Mouse (Mus musculus) ES-Bruce4 (cell line): ENCODE measurements around the gene Hddc2. TPM values are rescaled to one million over a fixed set of nuclear protein-coding genes. Genes with fewer than 3 reads are reported as not detected.

Source experiments
- H3K27ac ChIP-seq: 2 replicates; pipeline ENCODE4 v1.5.1; 2012; ENCODE audit warnings: low read length, inconsistent platforms; ENCODE audit not compliant: insufficient read depth
- H3K27me3 ChIP-seq: 2 replicates; pipeline ENCODE4 v1.6.1; 2012; ENCODE audit warnings: mild to moderate bottlenecking, low read length, inconsistent platforms; ENCODE audit not compliant: control insufficient read depth, poor library complexity, insufficient read depth, severe bottlenecking
- H3K36me3 ChIP-seq: 2 replicates; pipeline ENCODE4 v1.6.1; 2012; ENCODE audit warnings: inconsistent platforms, mild to moderate bottlenecking, low read length, moderate library complexity; ENCODE audit not compliant: control insufficient read depth, poor library complexity, insufficient read depth, severe bottlenecking
- H3K4me1 ChIP-seq: one replicate; pipeline ENCODE4 v1.8.1; 2011; ENCODE audit warnings: low read length; ENCODE audit not compliant: control insufficient read depth, insufficient read depth
- H3K4me3 ChIP-seq: 2 replicates; pipeline ENCODE4 v1.5.1; 2011; ENCODE audit warnings: low read depth, mild to moderate bottlenecking, low read length
- H3K9ac ChIP-seq: 2 replicates; pipeline ENCODE4 v1.6.1; 2012; ENCODE audit warnings: low read depth, mild to moderate bottlenecking, inconsistent platforms; ENCODE audit not compliant: poor library complexity, severe bottlenecking
- H3K9me3 ChIP-seq: replicated peaks from 2 replicates; pipeline ENCODE4 v1.6.1; 2012; ENCODE audit warnings: mild to moderate bottlenecking, low read length, inconsistent platforms; ENCODE audit not compliant: control insufficient read depth, poor library complexity, insufficient read depth, severe bottlenecking
- CTCF ChIP-seq: IDR thresholded peaks from one replicate; pipeline ENCODE4 v1.8.1; 2011; ENCODE audit warnings: low read depth, low read length
- EP300 ChIP-seq: IDR thresholded peaks from 2 replicates; pipeline ENCODE4 v1.6.1; 2011; ENCODE audit warnings: low read depth, low read length; ENCODE audit not compliant: insufficient read depth
- POLR2A ChIP-seq: IDR thresholded peaks from one replicate; pipeline ENCODE4 v1.8.1; 2011; ENCODE audit warnings: low read length; ENCODE audit not compliant: insufficient read depth
- polyA plus RNA-seq: library from polyadenylated mRNA; stranded (reverse); fragments of >200 nt; gene quantifications from 2 replicates; pipeline ENCODE4 v1.2.4, GENCODE M21; 2011; ENCODE audit warnings: low read depth; ENCODE audit not compliant: missing spikeins, insufficient read depth, insufficient read length

The Hddc2 gene
- polyA plus RNA-seq, 1 experiment = 35.6 TPM

- Histone ChIP-seq H3K36me3 (no peaks in the 10 kb centered on the region), H3K4me1 (no peaks in the 10 kb centered on the region), H3K4me3 (no peak overlapping the region), H3K27me3 (no peaks in the 10 kb centered on the region), H3K9me3 (no peaks in the 10 kb centered on the region), H3K27ac (no peak overlapping the region), H3K9ac (no peak overlapping the region)
- TF ChIP-seq CTCF (no peak), POLR2A (no peak), EP300 (no peak)
These were observed 33.2 kb downstream of the Hddc2 start for GRCm38 (mm10) chr10:31346401-31346800.

- TF ChIP-seq EP300 (no peak), CTCF (no peak), POLR2A (no peak)
- H3K9me3 ChIP-seq = no peaks in the 10 kb centered on the region
These were observed 37.9 kb downstream of the Hddc2 start for GRCm38 (mm10) chr10:31351056-31351455.

GRCm38 (mm10) chr10:31352845-31353427, 39.8 kb downstream of the Hddc2 start:
- no peak overlapping the region for H3K4me3 ChIP-seq
- H3K9ac ChIP-seq = no peak overlapping the region
- no peaks in the 10 kb centered on the region; the same call in none of the 2 replicates for H3K9me3 ChIP-seq
- H3K4me1 ChIP-seq = no peaks in the 10 kb centered on the region
- no peaks in the 10 kb centered on the region; the same call in 1 of the 2 replicates for H3K36me3 ChIP-seq
- TF ChIP-seq CTCF = no peak
- TF ChIP-seq POLR2A = no peak
- no peak for TF ChIP-seq EP300
- H3K27me3 ChIP-seq = no peaks in the 10 kb centered on the region
- H3K27ac ChIP-seq = no peak overlapping the region

More at GRCm38 (mm10) chr10:31351056-31351455, 37.9 kb downstream of the Hddc2 start:
- Histone ChIP-seq H3K27me3 (no peaks in the 10 kb centered on the region), H3K9ac (no peak overlapping the region), H3K27ac (no peak overlapping the region), H3K4me1 (no peaks in the 10 kb centered on the region), H3K36me3 (no peaks in the 10 kb centered on the region), H3K4me3 (no peak overlapping the region)

GRCm38 (mm10) chr10:31354141-31354540, 41.0 kb downstream of the Hddc2 start:
- TF ChIP-seq CTCF (no peak), EP300 (no peak), POLR2A (no peak)

GRCm38 (mm10) chr10:31354886-31355461, 41.8 kb downstream of the Hddc2 start:
- Histone ChIP-seq H3K36me3 (no peaks in the 10 kb centered on the region; the same call in 1 of the 2 replicates), H3K27me3 (no peaks in the 10 kb centered on the region), H3K9ac (no peak overlapping the region), H3K9me3 (peaks cover 5% of the 10 kb centered on the region), H3K27ac (no peak overlapping the region), H3K4me3 (no peak overlapping the region), H3K4me1 (no peaks in the 10 kb centered on the region)
- TF ChIP-seq EP300 = no peak
- TF ChIP-seq CTCF = no peak
- no peak for TF ChIP-seq POLR2A

More at GRCm38 (mm10) chr10:31354141-31354540, 41.0 kb downstream of the Hddc2 start:
- no peaks in the 10 kb centered on the region; the same call in 1 of the 2 replicates for H3K36me3 ChIP-seq
- no peak overlapping the region for H3K4me3 ChIP-seq
- H3K27me3 ChIP-seq = no peaks in the 10 kb centered on the region
- H3K27ac ChIP-seq = no peak overlapping the region
- no peak overlapping the region for H3K9ac ChIP-seq
- H3K4me1 ChIP-seq = no peaks in the 10 kb centered on the region
- H3K9me3 ChIP-seq = peaks cover 5% of the 10 kb centered on the region

- no peak overlapping the region for H3K27ac ChIP-seq
- no peaks in the 10 kb centered on the region; the same call in 1 of the 2 replicates for H3K36me3 ChIP-seq
- TF ChIP-seq EP300 (no peak), CTCF (no peak), POLR2A (no peak)
- H3K4me3 ChIP-seq = no peak overlapping the region
- peaks cover 11% of the 10 kb centered on the region for H3K9me3 ChIP-seq
- no peaks in the 10 kb centered on the region for H3K4me1 ChIP-seq
- no peak overlapping the region for H3K9ac ChIP-seq
- H3K27me3 ChIP-seq = no peaks in the 10 kb centered on the region
These were observed 46.6 kb downstream of the Hddc2 start for GRCm38 (mm10) chr10:31359749-31360148.
